Mouse (Mus musculus): Measurements from ENCODE around the gene Lpxn. TPM values are rescaled to one million over a fixed set of nuclear protein-coding genes. Genes with fewer than 3 reads are reported as not detected.

Gene Lpxn
- polyA plus RNA-seq, 1 experiment = 0.18 TPM

DNA sequence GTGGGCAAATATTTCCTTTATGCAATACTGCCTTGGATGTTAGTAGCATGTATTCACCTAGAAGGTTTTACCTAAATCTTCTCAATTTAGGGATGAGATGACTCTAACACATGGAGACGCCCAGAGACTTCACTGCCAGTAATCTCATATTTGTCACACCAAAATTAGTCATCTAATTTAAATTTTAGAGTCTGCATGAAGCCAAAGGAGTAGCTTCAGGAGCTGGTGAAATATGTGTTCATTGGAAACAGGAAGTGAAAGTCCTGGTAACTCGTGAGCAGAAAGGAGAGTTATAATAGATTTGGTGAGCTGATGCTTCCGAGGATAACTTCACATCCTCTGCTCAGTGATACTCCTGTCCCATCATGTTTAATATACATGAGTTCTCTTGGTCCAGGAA lies 5.1 kb downstream of the Lpxn start:
- Histone ChIP-seq H3K4me3 (no peak overlapping the region), H3K36me3 (ENCODE audit: control insufficient read depth, insufficient read depth) (no peaks in the 10 kb centered on the region), H3K4me2 (ENCODE audit: low read depth) (no peak overlapping the region), H3K79me2 (ENCODE audit: control insufficient read depth, insufficient read depth) (no peaks in the 10 kb centered on the region), H3K27me3 (ENCODE audit: control insufficient read depth, insufficient read depth, insufficient read length) (no peaks in the 10 kb centered on the region), H3ac (ENCODE audit: control insufficient read depth, insufficient read length) (no peak overlapping the region)
- no peak for TF ChIP-seq CEBPB (IDR thresholded peaks at IDR 0.05; ENCODE audit: insufficient read depth, poor library complexity, severe bottlenecking)
- no peak for TF ChIP-seq REST (IDR thresholded peaks at IDR 0.05; ENCODE audit: insufficient read depth, insufficient read length)
- TF ChIP-seq MYOD1 (IDR thresholded peaks at IDR 0.05; ENCODE audit: control insufficient read depth in 1 of 3, insufficient read length in 2 of 3, low read depth in 2 of 3) = no peak
- TF ChIP-seq MYOG (IDR thresholded peaks at IDR 0.05; ENCODE audit: control insufficient read depth in 1 of 3, insufficient read depth in 1 of 3, insufficient read length in 2 of 3, low read depth in 2 of 3) = no peak
- no peak for TF ChIP-seq SRF (IDR thresholded peaks at IDR 0.05; ENCODE audit: control insufficient read depth, insufficient read length, low read depth)
- TF ChIP-seq USF1 (IDR thresholded peaks at IDR 0.05; ENCODE audit: low read depth) = no peak
- TF ChIP-seq POLR2AphosphoS2 (IDR thresholded peaks at IDR 0.05; ENCODE audit: insufficient read length, low read depth) = no peak
- no peak for TF ChIP-seq POLR2A (IDR thresholded peaks at IDR 0.05; ENCODE audit: insufficient read length, low read depth)
- no peak for TF ChIP-seq TCF3 (IDR thresholded peaks at IDR 0.05; ENCODE audit: insufficient read length, low read depth)
- no peak for TF ChIP-seq E2F4 (IDR thresholded peaks at IDR 0.05; ENCODE audit: insufficient read depth)
- TF ChIP-seq MAX (IDR thresholded peaks at IDR 0.05; ENCODE audit: low read depth) = no peak
- TF ChIP-seq TCF12 (IDR thresholded peaks at IDR 0.05; ENCODE audit: insufficient read depth, poor library complexity, severe bottlenecking) = no peak

DNA sequence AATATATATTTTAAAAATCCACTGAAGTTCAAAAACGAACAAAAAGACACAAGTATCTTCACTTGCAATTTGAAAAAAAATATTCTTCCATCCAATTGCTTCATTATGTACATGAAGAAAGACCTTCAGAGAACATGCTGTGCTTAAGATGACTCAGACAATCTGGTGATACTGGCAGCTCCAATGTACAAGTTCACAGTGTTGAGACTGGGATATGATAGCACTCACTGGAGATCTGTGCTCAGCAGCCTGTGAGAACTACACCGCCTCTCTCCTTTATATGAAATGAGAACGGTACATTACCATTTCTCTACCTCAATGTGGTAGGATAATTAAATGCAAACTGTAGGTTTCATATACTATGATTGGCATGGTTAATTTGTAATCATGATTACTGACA lies 6.8 kb downstream of the Lpxn start:
- Histone ChIP-seq H3ac (ENCODE audit: control insufficient read depth, insufficient read length) (no peak overlapping the region), H3K4me3 (no peak overlapping the region), H3K4me2 (ENCODE audit: low read depth) (no peak overlapping the region), H3K27me3 (ENCODE audit: control insufficient read depth, insufficient read depth, insufficient read length) (no peaks in the 10 kb centered on the region), H3K36me3 (ENCODE audit: control insufficient read depth, insufficient read depth) (no peaks in the 10 kb centered on the region), H3K79me2 (ENCODE audit: control insufficient read depth, insufficient read depth) (no peaks in the 10 kb centered on the region)
- TF ChIP-seq REST (IDR thresholded peaks at IDR 0.05; ENCODE audit: insufficient read depth, insufficient read length) (no peak), POLR2AphosphoS2 (IDR thresholded peaks at IDR 0.05; ENCODE audit: insufficient read length, low read depth) (no peak), MYOD1 (IDR thresholded peaks at IDR 0.05; ENCODE audit: control insufficient read depth in 1 of 3, insufficient read length in 2 of 3, low read depth in 2 of 3) (no peak), SRF (IDR thresholded peaks at IDR 0.05; ENCODE audit: control insufficient read depth, insufficient read length, low read depth) (no peak), TCF12 (IDR thresholded peaks at IDR 0.05; ENCODE audit: insufficient read depth, poor library complexity, severe bottlenecking) (no peak), MYOG (IDR thresholded peaks at IDR 0.05; ENCODE audit: control insufficient read depth in 1 of 3, insufficient read depth in 1 of 3, insufficient read length in 2 of 3, low read depth in 2 of 3) (no peak), TCF3 (IDR thresholded peaks at IDR 0.05; ENCODE audit: insufficient read length, low read depth) (no peak), CEBPB (IDR thresholded peaks at IDR 0.05; ENCODE audit: insufficient read depth, poor library complexity, severe bottlenecking) (no peak), E2F4 (IDR thresholded peaks at IDR 0.05; ENCODE audit: insufficient read depth) (no peak)

DNA sequence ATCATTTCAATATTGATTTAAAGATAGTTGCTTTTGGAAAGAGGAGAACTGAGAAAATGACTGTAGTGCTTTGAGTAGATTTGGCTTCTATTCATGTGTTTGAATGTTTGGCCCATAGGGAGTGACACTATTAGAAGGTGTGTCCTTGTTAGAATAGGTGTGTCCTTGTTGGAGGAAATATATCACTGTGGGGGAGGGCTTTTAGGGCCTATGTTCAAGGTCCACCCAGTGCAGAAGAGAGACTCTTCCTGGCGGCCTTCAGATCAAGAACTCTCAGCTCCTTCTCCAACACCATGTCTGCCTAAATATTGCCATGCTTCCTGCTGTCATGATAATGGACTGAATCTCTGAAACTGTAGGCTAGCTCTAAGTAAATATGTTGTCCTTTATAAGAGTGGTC lies 8.2 kb downstream of the Lpxn start:
- Histone ChIP-seq H3K36me3 (ENCODE audit: control insufficient read depth, insufficient read depth) (no peaks in the 10 kb centered on the region), H3K79me2 (ENCODE audit: control insufficient read depth, insufficient read depth) (no peaks in the 10 kb centered on the region), H3K27me3 (ENCODE audit: control insufficient read depth, insufficient read depth, insufficient read length) (no peaks in the 10 kb centered on the region), H3K4me3 (no peak overlapping the region), H3K4me2 (ENCODE audit: low read depth) (no peak overlapping the region), H3ac (ENCODE audit: control insufficient read depth, insufficient read length) (no peak overlapping the region)
- TF ChIP-seq POLR2AphosphoS2 (IDR thresholded peaks at IDR 0.05; ENCODE audit: insufficient read length, low read depth) = no peak
- no peak for TF ChIP-seq TCF3 (IDR thresholded peaks at IDR 0.05; ENCODE audit: insufficient read length, low read depth)
- no peak for TF ChIP-seq USF1 (IDR thresholded peaks at IDR 0.05; ENCODE audit: low read depth)
- TF ChIP-seq SRF (IDR thresholded peaks at IDR 0.05; ENCODE audit: control insufficient read depth, insufficient read length, low read depth) = no peak
- TF ChIP-seq MYOD1 (IDR thresholded peaks at IDR 0.05; ENCODE audit: control insufficient read depth in 1 of 3, insufficient read length in 2 of 3, low read depth in 2 of 3) = no peak
- no peak for TF ChIP-seq POLR2A (IDR thresholded peaks at IDR 0.05; ENCODE audit: insufficient read length, low read depth)
- TF ChIP-seq REST (IDR thresholded peaks at IDR 0.05; ENCODE audit: insufficient read depth, insufficient read length) = no peak
- TF ChIP-seq E2F4 (IDR thresholded peaks at IDR 0.05; ENCODE audit: insufficient read depth) = no peak
- TF ChIP-seq MAX (IDR thresholded peaks at IDR 0.05; ENCODE audit: low read depth) = no peak
- no peak for TF ChIP-seq CEBPB (IDR thresholded peaks at IDR 0.05; ENCODE audit: insufficient read depth, poor library complexity, severe bottlenecking)
- no peak for TF ChIP-seq MYOG (IDR thresholded peaks at IDR 0.05; ENCODE audit: control insufficient read depth in 1 of 3, insufficient read depth in 1 of 3, insufficient read length in 2 of 3, low read depth in 2 of 3)
- no peak for TF ChIP-seq TCF12 (IDR thresholded peaks at IDR 0.05; ENCODE audit: insufficient read depth, poor library complexity, severe bottlenecking)

DNA sequence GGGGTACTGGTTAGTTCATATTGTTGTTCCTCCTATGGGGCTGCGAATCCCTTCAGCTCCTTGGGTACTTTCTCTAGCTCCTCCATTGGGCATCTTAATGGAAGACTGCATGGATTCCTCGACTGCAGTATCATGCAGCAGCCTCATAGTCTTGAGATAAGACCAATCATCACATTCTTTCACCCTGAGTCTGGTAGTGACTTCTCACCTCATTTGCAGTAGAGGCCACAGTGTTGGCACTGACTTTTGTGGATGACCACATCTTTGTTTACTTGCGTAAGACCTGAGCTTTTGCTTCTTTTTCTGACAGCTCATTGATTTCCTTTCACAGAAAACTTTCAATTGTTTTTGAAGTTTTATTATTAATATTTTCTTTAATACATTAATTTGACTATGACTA lies 9.7 kb downstream of the Lpxn start:
- H3K4me2 ChIP-seq (ENCODE audit: low read depth) = no peak overlapping the region
- 0 out of 2 replicates have a peak, but pooled peaks have one; percentile 10 for TF ChIP-seq CEBPB (IDR thresholded peaks at IDR 0.05; ENCODE audit: insufficient read depth, poor library complexity, severe bottlenecking)
- no peak for TF ChIP-seq TCF12 (IDR thresholded peaks at IDR 0.05; ENCODE audit: insufficient read depth, poor library complexity, severe bottlenecking)

DNA sequence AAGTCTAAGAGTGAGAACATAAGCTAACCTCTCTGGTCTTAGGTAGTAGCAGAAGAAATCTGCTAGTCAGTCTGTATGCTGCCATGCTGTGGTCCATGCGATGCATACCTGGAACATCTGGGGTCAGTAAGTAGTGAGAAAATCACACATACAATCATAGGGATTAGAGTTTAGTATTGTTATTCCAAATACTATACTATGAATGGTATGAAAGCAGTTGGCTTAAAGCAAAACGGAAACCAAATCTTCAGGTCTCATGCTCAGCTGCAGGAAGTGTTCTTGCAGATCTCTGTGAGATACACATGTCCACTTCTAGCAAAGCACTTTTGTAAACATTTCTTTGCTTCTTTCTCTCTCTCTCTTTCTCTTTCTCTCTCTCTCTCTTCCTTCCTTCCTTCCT lies 10.2 kb downstream of the Lpxn start:
- Histone ChIP-seq H3ac (ENCODE audit: control insufficient read depth, insufficient read length) (no peak overlapping the region), H3K4me3 (no peak overlapping the region), H3K36me3 (ENCODE audit: control insufficient read depth, insufficient read depth) (no peaks in the 10 kb centered on the region), H3K79me2 (ENCODE audit: control insufficient read depth, insufficient read depth) (no peaks in the 10 kb centered on the region), H3K4me2 (ENCODE audit: low read depth) (no peak overlapping the region), H3K27me3 (ENCODE audit: control insufficient read depth, insufficient read depth, insufficient read length) (no peaks in the 10 kb centered on the region)
- no peak for TF ChIP-seq CEBPB (IDR thresholded peaks at IDR 0.05; ENCODE audit: insufficient read depth, poor library complexity, severe bottlenecking)

More for the DNA sequence above, 9.7 kb downstream of the Lpxn start:
- Histone ChIP-seq H3K27me3 (ENCODE audit: control insufficient read depth, insufficient read depth, insufficient read length) (no peaks in the 10 kb centered on the region), H3K79me2 (ENCODE audit: control insufficient read depth, insufficient read depth) (no peaks in the 10 kb centered on the region), H3K36me3 (ENCODE audit: control insufficient read depth, insufficient read depth) (no peaks in the 10 kb centered on the region), H3K4me3 (no peak overlapping the region), H3ac (ENCODE audit: control insufficient read depth, insufficient read length) (no peak overlapping the region)
